Mouse (Mus musculus): ENCODE measurements around the gene Hacd2. TPM values are rescaled to one million over a fixed set of nuclear protein-coding genes. Genes with fewer than 3 reads are reported as not detected.

The Hacd2 gene
- total RNA-seq, 2 experiments from 2014 or later = 9.6 to 28.6 TPM

GRCm38 (mm10) chr16:35004756-35005155 lies 17.5 kb upstream of the Hacd2 start:
- no peak for ATAC-seq (replicated peaks; ENCODE audit: poor library complexity, severe bottlenecking)

GRCm38 (mm10) chr16:35006251-35006650 lies 16.0 kb upstream of the Hacd2 start:
- no peak for ATAC-seq (replicated peaks; ENCODE audit: poor library complexity, severe bottlenecking)

- ATAC-seq (replicated peaks; ENCODE audit: poor library complexity, severe bottlenecking) = no peak
Measured at GRCm38 (mm10) chr16:35007361-35007760, 14.9 kb upstream of the Hacd2 start.

- ATAC-seq (replicated peaks; ENCODE audit: poor library complexity, severe bottlenecking) = no peak
Measured at GRCm38 (mm10) chr16:35008447-35008846, 13.8 kb upstream of the Hacd2 start.

- no peak for ATAC-seq (replicated peaks; ENCODE audit: poor library complexity, severe bottlenecking)
Measured at GRCm38 (mm10) chr16:35013501-35013900, 8.7 kb upstream of the Hacd2 start.

- ATAC-seq (replicated peaks; ENCODE audit: poor library complexity, severe bottlenecking) = no peak
Measured at GRCm38 (mm10) chr16:35016491-35016890, 5.7 kb upstream of the Hacd2 start.

- no peak for ATAC-seq (replicated peaks; ENCODE audit: poor library complexity, severe bottlenecking)
Measured at GRCm38 (mm10) chr16:35018470-35018974, 3.7 kb upstream of the Hacd2 start.

- no peak for ATAC-seq (replicated peaks; ENCODE audit: poor library complexity, severe bottlenecking)
Measured at GRCm38 (mm10) chr16:35021903-35022241, 356 bp upstream of the Hacd2 start.

- ATAC-seq (replicated peaks; ENCODE audit: poor library complexity, severe bottlenecking) = no peak
Measured at GRCm38 (mm10) chr16:35023138-35023735, 1.0 kb downstream of the Hacd2 start.

GRCm38 (mm10) chr16:35024300-35024699 lies 2.1 kb downstream of the Hacd2 start:
- no peak for ATAC-seq (replicated peaks; ENCODE audit: poor library complexity, severe bottlenecking)

GRCm38 (mm10) chr16:35025347-35025746 lies 3.1 kb downstream of the Hacd2 start:
- no peak for ATAC-seq (replicated peaks; ENCODE audit: poor library complexity, severe bottlenecking)

GRCm38 (mm10) chr16:35033241-35033640 lies 11.0 kb downstream of the Hacd2 start:
- no peak for ATAC-seq (replicated peaks; ENCODE audit: poor library complexity, severe bottlenecking)

- ATAC-seq (replicated peaks; ENCODE audit: poor library complexity, severe bottlenecking) = no peak
Measured at GRCm38 (mm10) chr16:35033809-35034577, 11.8 kb downstream of the Hacd2 start.

- ATAC-seq (replicated peaks; ENCODE audit: poor library complexity, severe bottlenecking) = no peak
Measured at GRCm38 (mm10) chr16:35034971-35035370, 12.7 kb downstream of the Hacd2 start.

GRCm38 (mm10) chr16:35036754-35037153 lies 14.5 kb downstream of the Hacd2 start:
- no peak for ATAC-seq (replicated peaks; ENCODE audit: poor library complexity, severe bottlenecking)

- ATAC-seq (replicated peaks; ENCODE audit: poor library complexity, severe bottlenecking) = no peak
Measured at GRCm38 (mm10) chr16:35038343-35039057, 16.3 kb downstream of the Hacd2 start.

- ATAC-seq (replicated peaks; ENCODE audit: poor library complexity, severe bottlenecking) = no peak
Measured at GRCm38 (mm10) chr16:35040154-35040553, 17.9 kb downstream of the Hacd2 start.

- ATAC-seq (replicated peaks; ENCODE audit: poor library complexity, severe bottlenecking) = no peak
Measured at GRCm38 (mm10) chr16:35041001-35041400, 18.8 kb downstream of the Hacd2 start.

- no peak for ATAC-seq (replicated peaks; ENCODE audit: poor library complexity, severe bottlenecking)
Measured at GRCm38 (mm10) chr16:35046081-35046775, 24.0 kb downstream of the Hacd2 start.

GRCm38 (mm10) chr16:35047272-35047969 lies 25.2 kb downstream of the Hacd2 start:
- ATAC-seq (replicated peaks; ENCODE audit: poor library complexity, severe bottlenecking) = peak; percentile 94
